Mouse (Mus musculus): ENCODE measurements around the gene Grxcr1.

The Grxcr1 gene

GRCm38 (mm10) chr5:68031744-68032143 is at the start of gene Grxcr1:
Gene Grxcr1 (plus strand): TSS chr5:68031835.
- no peak for DNase-seq (ENCODE audit: low spot score)

- DNase-seq (ENCODE audit: low spot score), result no peak
These were observed 49.6 kb upstream of the Grxcr1 start for GRCm38 (mm10) chr5:67981946-67982526.

GRCm38 (mm10) chr5:67990426-67990825 is 41.2 kb upstream of the Grxcr1 start:
- no peak for DNase-seq (ENCODE audit: low spot score)

- no peak for DNase-seq (ENCODE audit: low spot score)
These were observed 29.0 kb upstream of the Grxcr1 start for GRCm38 (mm10) chr5:68002611-68003010.

GRCm38 (mm10) chr5:68003904-68004303 is 27.7 kb upstream of the Grxcr1 start:
- DNase-seq (ENCODE audit: low spot score), result no peak

- no peak for DNase-seq (ENCODE audit: low spot score)
These were observed 27.2 kb upstream of the Grxcr1 start for GRCm38 (mm10) chr5:68004419-68004818.

GRCm38 (mm10) chr5:68007074-68007473 is 24.6 kb upstream of the Grxcr1 start:
- no peak for DNase-seq (ENCODE audit: low spot score)

- DNase-seq (ENCODE audit: low spot score), result no peak
These were observed 20.1 kb upstream of the Grxcr1 start for GRCm38 (mm10) chr5:68011569-68011968.

GRCm38 (mm10) chr5:68012618-68013017 is 19.0 kb upstream of the Grxcr1 start:
- DNase-seq (ENCODE audit: low spot score), result peak; percentile 51

- no peak for DNase-seq (ENCODE audit: low spot score)
These were observed 10.8 kb upstream of the Grxcr1 start for GRCm38 (mm10) chr5:68020870-68021269.

- DNase-seq (ENCODE audit: low spot score), result no peak
These were observed 4.8 kb upstream of the Grxcr1 start for GRCm38 (mm10) chr5:68026658-68027422.

GRCm38 (mm10) chr5:68027474-68027873 is 4.2 kb upstream of the Grxcr1 start:
- DNase-seq (ENCODE audit: low spot score), result no peak

- DNase-seq (ENCODE audit: low spot score), result no peak
These were observed 1.7 kb downstream of the Grxcr1 start for GRCm38 (mm10) chr5:68033345-68033744.

- DNase-seq (ENCODE audit: low spot score), result no peak
These were observed 7.4 kb downstream of the Grxcr1 start for GRCm38 (mm10) chr5:68039077-68039476.

GRCm38 (mm10) chr5:68043339-68043738 is 11.7 kb downstream of the Grxcr1 start:
- DNase-seq (ENCODE audit: low spot score), result no peak

- no peak for DNase-seq (ENCODE audit: low spot score)
These were observed 17.1 kb downstream of the Grxcr1 start for GRCm38 (mm10) chr5:68048783-68049182.

GRCm38 (mm10) chr5:68049536-68049935 is 17.9 kb downstream of the Grxcr1 start:
- DNase-seq (ENCODE audit: low spot score), result no peak

- no peak for DNase-seq (ENCODE audit: low spot score)
These were observed 19.5 kb downstream of the Grxcr1 start for GRCm38 (mm10) chr5:68051101-68051500.

GRCm38 (mm10) chr5:68057574-68057973 is 25.9 kb downstream of the Grxcr1 start:
- DNase-seq (ENCODE audit: low spot score), result no peak

- DNase-seq (ENCODE audit: low spot score), result no peak
These were observed 37.1 kb downstream of the Grxcr1 start for GRCm38 (mm10) chr5:68068694-68069093.

- no peak for DNase-seq (ENCODE audit: low spot score)
These were observed 38.7 kb downstream of the Grxcr1 start for GRCm38 (mm10) chr5:68070308-68070707.

GRCm38 (mm10) chr5:68071857-68072256 is 40.2 kb downstream of the Grxcr1 start:
- DNase-seq (ENCODE audit: low spot score), result no peak

GRCm38 (mm10) chr5:68086535-68087098 is 55.0 kb downstream of the Grxcr1 start:
- DNase-seq (ENCODE audit: low spot score), result no peak

All from yolk sac, embryonic 10.5 days (tissue).